Mouse (Mus musculus) adrenal gland, adult 2 months (tissue): ENCODE data around the gene Tacr3. TPM values are rescaled to one million over a fixed set of nuclear protein-coding genes. Genes with fewer than 3 reads are reported as not detected.
A peak's percentile ranks its signal among the peaks of the same experiment; 100 is the strongest.

ENCODE experiments used
- DNase-seq: peaks from one replicate; pipeline ENCODE4 v3.0.0; 2021
- long read RNA-seq: library from polyadenylated mRNA; stranded (forward); transcript quantifications from one replicate; pipeline ENCODE4 v2.0.0, GENCODE M21; 2021
- polyA plus RNA-seq: library from polyadenylated mRNA; depleted of rRNA; stranded (reverse); fragments of >200 nt; gene quantifications from 2 replicates; pipeline ENCODE4 v1.2.3, GENCODE M21; 2012; rRNA removed
- total RNA-seq, 2 experiments: library from RNA; stranded (reverse); gene quantifications; 2 replicates each; pipeline ENCODE4 v1.2.3; 2021

Gene Tacr3
- total RNA-seq = not detected
- not detected in 2 replicates for polyA plus RNA-seq
- long read RNA-seq = 0 reads

DNA sequence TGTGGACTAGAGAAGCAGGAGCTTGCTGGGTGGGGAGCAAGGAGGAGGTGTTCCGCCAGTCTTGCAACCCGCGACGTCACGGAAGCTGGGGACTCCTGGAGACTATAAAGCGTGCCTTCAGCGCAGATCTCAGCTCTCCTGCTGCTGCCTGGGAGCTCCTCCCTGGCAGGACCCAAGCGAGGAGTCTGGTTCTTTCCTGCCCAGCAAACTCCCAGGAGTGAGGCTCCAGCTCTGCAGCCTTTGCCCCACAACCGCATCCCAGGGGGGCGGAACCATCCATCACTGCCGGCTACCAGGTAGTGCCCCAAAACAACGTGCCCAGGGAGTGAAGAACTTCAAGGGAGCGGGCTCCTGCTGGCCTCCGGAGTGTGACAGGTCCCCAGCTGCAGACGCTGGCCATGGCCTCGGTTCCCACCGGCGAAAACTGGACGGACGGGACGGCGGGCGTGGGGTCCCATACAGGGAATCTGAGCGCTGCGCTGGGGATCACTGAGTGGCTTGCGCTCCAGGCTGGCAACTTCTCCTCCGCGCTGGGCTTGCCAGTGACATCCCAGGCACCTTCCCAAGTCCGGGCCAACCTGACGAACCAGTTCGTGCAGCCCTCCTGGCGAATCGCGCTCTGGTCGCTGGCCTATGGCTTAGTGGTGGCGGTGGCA is at the start of gene Tacr3:
Gene Tacr3, plus strand, starts transcription at position 133 of the 656 bp plus-strand sequence.
- DNase-seq = peak; percentile 1

GRCm38 (mm10) chr3:134828492-134828874 is 324 bp upstream of the Tacr3 start:
- no peak for DNase-seq

DNA sequence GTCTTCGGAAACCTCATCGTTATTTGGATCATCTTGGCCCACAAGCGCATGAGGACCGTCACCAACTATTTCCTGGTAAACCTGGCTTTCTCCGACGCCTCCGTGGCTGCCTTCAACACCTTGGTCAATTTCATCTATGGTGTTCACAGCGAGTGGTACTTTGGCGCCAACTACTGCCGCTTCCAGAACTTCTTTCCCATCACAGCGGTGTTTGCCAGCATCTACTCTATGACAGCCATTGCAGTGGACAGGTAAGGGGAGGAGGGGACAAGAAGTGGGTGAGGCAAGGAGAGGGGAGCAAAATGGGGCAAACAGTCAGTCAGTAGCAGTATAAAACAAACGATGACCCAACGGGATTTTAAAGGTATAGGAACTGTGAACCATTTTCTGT is 719 bp downstream of the Tacr3 start:
- no peak for DNase-seq

DNA sequence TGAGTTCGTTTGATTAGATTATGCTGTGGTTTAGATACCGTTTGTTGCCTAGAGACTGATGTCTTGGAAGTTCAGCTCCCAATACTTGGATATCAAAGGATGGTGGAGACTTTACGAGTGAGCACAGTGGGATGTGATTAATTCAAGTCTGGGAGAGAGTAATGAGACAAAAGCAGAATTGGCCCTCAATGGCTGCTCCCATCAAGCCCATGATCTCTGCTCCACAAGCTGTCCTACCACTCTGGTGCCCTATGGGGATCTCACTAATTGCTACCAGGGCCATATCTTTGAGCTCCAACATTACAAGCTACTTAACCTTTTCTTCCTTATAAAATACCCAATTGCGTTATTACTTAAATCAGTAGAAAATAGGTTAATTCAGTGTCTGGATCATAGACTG is 22.5 kb downstream of the Tacr3 start:
- no peak for DNase-seq

GRCm38 (mm10) chr3:134877701-134878100 is 48.9 kb downstream of the Tacr3 start:
- DNase-seq = no peak

- DNase-seq = no peak
Measured at GRCm38 (mm10) chr3:134895831-134896230, 67.0 kb downstream of the Tacr3 start.

DNA sequence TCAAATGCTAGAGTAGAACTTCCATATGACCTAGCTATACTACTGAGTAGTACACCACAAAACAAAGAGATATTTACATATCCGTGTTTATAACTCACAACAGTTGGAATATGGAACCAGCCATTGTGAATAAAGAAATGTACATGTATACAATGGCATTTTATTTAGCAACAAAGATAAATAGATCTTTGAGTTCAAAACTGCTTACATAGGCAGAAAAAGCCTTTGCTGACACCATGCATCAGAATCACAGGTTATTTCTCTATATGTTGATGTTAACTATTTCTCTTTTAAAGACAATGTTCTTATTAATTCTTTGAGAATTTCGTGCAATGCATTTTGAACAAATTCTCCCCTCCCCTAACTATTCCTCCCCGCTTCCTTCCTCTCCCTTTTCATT is 80.1 kb downstream of the Tacr3 start:
- no peak for DNase-seq

GRCm38 (mm10) chr3:134934703-134935102 is 105.9 kb downstream of the Tacr3 start:
- DNase-seq = no peak

DNA sequence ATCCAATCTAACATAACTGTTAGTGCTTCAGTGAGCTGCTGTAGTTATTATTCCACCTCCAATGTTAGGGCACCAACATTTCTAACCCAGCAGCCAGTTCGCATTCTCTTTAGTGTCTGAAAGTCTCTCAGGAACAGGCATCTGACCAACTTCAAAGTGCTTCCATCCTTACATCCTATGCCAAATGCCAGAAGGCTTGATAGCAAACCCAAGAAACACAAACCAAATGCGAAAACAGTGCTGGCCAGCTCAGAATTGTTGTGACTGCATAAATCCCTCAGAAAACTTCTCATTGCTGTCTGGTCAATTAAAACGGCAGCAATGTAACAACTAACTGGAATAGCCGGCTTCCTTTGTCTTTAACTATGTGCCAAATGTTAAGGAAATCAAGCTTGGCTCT is 106.7 kb downstream of the Tacr3 start:
- no peak for DNase-seq

DNA sequence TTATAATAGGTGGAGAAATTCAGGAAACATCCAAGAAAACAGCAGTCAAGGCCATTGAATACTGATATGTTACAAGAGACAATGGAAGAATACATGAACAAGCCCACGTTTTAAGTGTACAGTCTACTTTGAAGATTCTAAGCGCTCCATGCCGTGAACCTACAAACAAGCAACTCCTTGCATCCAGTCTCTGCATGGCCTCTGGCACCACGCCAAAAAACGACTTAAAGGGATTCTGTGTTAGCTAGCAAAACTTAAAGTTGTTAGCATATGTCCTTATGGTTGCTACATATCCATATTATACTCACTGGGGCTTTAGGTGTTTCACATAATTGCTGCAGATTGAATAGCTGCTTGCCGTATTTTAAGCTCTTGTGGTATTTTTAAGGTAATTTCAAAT is 134.7 kb downstream of the Tacr3 start:
- DNase-seq = no peak

GRCm38 (mm10) chr3:134978902-134979301 is 150.1 kb downstream of the Tacr3 start:
- DNase-seq = no peak

DNA sequence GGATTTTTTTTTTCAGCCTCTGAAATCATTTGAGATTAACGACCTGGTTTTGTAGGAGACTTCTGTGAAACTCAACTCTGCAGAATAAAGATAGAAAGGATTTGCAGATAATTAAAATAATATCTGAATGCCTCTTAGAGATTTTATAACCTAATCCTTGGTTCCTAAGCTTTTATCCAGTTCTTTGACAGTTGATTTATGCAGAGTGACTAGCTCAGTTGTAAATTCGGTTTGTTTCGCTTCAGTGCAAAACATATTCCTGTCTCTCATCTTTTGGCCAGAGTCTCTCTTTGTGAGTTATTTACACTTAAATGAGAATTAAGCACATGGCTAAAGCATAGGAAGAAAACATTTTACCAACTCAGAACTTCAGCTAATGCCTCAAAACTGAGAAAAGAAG is 151.3 kb downstream of the Tacr3 start:
- DNase-seq = no peak
